Mouse (Mus musculus): ENCODE measurements around the gene Crebrf. TPM values are rescaled to one million over a fixed set of nuclear protein-coding genes. Genes with fewer than 3 reads are reported as not detected.

Gene Crebrf
- polyA plus RNA-seq, 1 experiment, result 2.8 TPM

GRCm38 (mm10) chr17:26717868-26718267 is 2.4 kb downstream of the Crebrf start:
- peaks cover 6% of the 10 kb centered on the region; the same call in 1 of the 2 replicates for H3K4me1 ChIP-seq (ENCODE audit: control insufficient read depth, insufficient read depth, insufficient read length, low read length)
- H3K27ac ChIP-seq (ENCODE audit: insufficient read depth, low read depth, low read length), result no peak overlapping the region
- H3K27me3 ChIP-seq (ENCODE audit: control insufficient read depth, insufficient read depth, low read length), result no peaks in the 10 kb centered on the region
- TF ChIP-seq POLR2A (IDR thresholded peaks at IDR 0.05; ENCODE audit: low read depth, low read length) (no peak), CTCF (IDR thresholded peaks at IDR 0.05; ENCODE audit: extremely low read depth, insufficient read length, insufficient replicate concordance, low read depth, low read length) (no peak)
- peaks cover 1% of the 10 kb centered on the region; the same call in 1 of the 2 replicates for H3K36me3 ChIP-seq (ENCODE audit: control insufficient read depth, insufficient read depth, low read length)
- WGBS, result 49% methylated on average over 2 of the region's 2 CpGs
- no peak overlapping the region for H3K4me3 ChIP-seq (ENCODE audit: low read depth, low read length)

- H3K27ac ChIP-seq (ENCODE audit: insufficient read depth, low read depth, low read length), result no peak overlapping the region
- H3K4me3 ChIP-seq (ENCODE audit: low read depth, low read length), result no peak overlapping the region
- peaks cover under 1% of the 10 kb centered on the region; the same call in 1 of the 2 replicates for H3K4me1 ChIP-seq (ENCODE audit: control insufficient read depth, insufficient read depth, insufficient read length, low read length)
- H3K36me3 ChIP-seq (ENCODE audit: control insufficient read depth, insufficient read depth, low read length), result peaks cover 1% of the 10 kb centered on the region; the same call in 1 of the 2 replicates
- TF ChIP-seq POLR2A (IDR thresholded peaks at IDR 0.05; ENCODE audit: low read depth, low read length) (no peak), CTCF (IDR thresholded peaks at IDR 0.05; ENCODE audit: extremely low read depth, insufficient read length, insufficient replicate concordance, low read depth, low read length) (no peak)
- no peaks in the 10 kb centered on the region for H3K27me3 ChIP-seq (ENCODE audit: control insufficient read depth, insufficient read depth, low read length)
These were observed 4.0 kb downstream of the Crebrf start for GRCm38 (mm10) chr17:26719405-26719804.

- Histone ChIP-seq H3K36me3 (ENCODE audit: control insufficient read depth, insufficient read depth, low read length) (peaks cover 1% of the 10 kb centered on the region; the same call in 1 of the 2 replicates), H3K27ac (ENCODE audit: insufficient read depth, low read depth, low read length) (no peak overlapping the region), H3K4me1 (ENCODE audit: control insufficient read depth, insufficient read depth, insufficient read length, low read length) (peaks cover 2% of the 10 kb centered on the region; the same call in 1 of the 2 replicates), H3K4me3 (ENCODE audit: low read depth, low read length) (no peak overlapping the region), H3K27me3 (ENCODE audit: control insufficient read depth, insufficient read depth, low read length) (no peaks in the 10 kb centered on the region)
- TF ChIP-seq CTCF (IDR thresholded peaks at IDR 0.05; ENCODE audit: extremely low read depth, insufficient read length, insufficient replicate concordance, low read depth, low read length), result no peak
- WGBS, result 43% methylated on average over 2 of the region's 2 CpGs
These were observed 6.4 kb downstream of the Crebrf start for GRCm38 (mm10) chr17:26721802-26722201.

GRCm38 (mm10) chr17:26724790-26725189 is 9.3 kb downstream of the Crebrf start:
- Histone ChIP-seq H3K4me1 (ENCODE audit: control insufficient read depth, insufficient read depth, insufficient read length, low read length) (peaks cover 2% of the 10 kb centered on the region; the same call in 1 of the 2 replicates), H3K27me3 (ENCODE audit: control insufficient read depth, insufficient read depth, low read length) (no peaks in the 10 kb centered on the region), H3K36me3 (ENCODE audit: control insufficient read depth, insufficient read depth, low read length) (peaks cover 1% of the 10 kb centered on the region; the same call in 1 of the 2 replicates), H3K27ac (ENCODE audit: insufficient read depth, low read depth, low read length) (no peak overlapping the region), H3K4me3 (ENCODE audit: low read depth, low read length) (no peak overlapping the region)
- TF ChIP-seq POLR2A (IDR thresholded peaks at IDR 0.05; ENCODE audit: low read depth, low read length) (no peak), CTCF (IDR thresholded peaks at IDR 0.05; ENCODE audit: extremely low read depth, insufficient read length, insufficient replicate concordance, low read depth, low read length) (no peak)
- 26% methylated on average over 1 of the region's 1 CpGs for WGBS

- peaks cover 2% of the 10 kb centered on the region; the same call in 1 of the 2 replicates for H3K4me1 ChIP-seq (ENCODE audit: control insufficient read depth, insufficient read depth, insufficient read length, low read length)
- TF ChIP-seq CTCF (IDR thresholded peaks at IDR 0.05; ENCODE audit: extremely low read depth, insufficient read length, insufficient replicate concordance, low read depth, low read length) (no peak), POLR2A (IDR thresholded peaks at IDR 0.05; ENCODE audit: low read depth, low read length) (no peak)
- H3K27me3 ChIP-seq (ENCODE audit: control insufficient read depth, insufficient read depth, low read length), result no peaks in the 10 kb centered on the region
- H3K4me3 ChIP-seq (ENCODE audit: low read depth, low read length), result no peak overlapping the region
- no peaks in the 10 kb centered on the region for H3K36me3 ChIP-seq (ENCODE audit: control insufficient read depth, insufficient read depth, low read length)
- H3K27ac ChIP-seq (ENCODE audit: insufficient read depth, low read depth, low read length), result no peak overlapping the region
- 95% methylated on average over 1 of the region's 1 CpGs for WGBS
These were observed 11.2 kb downstream of the Crebrf start for GRCm38 (mm10) chr17:26726674-26727073.

GRCm38 (mm10) chr17:26727110-26727755 is 11.8 kb downstream of the Crebrf start:
- TF ChIP-seq CTCF (IDR thresholded peaks at IDR 0.05; ENCODE audit: extremely low read depth, insufficient read length, insufficient replicate concordance, low read depth, low read length), result no peak
- TF ChIP-seq POLR2A (IDR thresholded peaks at IDR 0.05; ENCODE audit: low read depth, low read length), result no peak
- no peaks in the 10 kb centered on the region for H3K27me3 ChIP-seq (ENCODE audit: control insufficient read depth, insufficient read depth, low read length)
- H3K36me3 ChIP-seq (ENCODE audit: control insufficient read depth, insufficient read depth, low read length), result no peaks in the 10 kb centered on the region
- no peak overlapping the region for H3K4me3 ChIP-seq (ENCODE audit: low read depth, low read length)
- no peak overlapping the region for H3K27ac ChIP-seq (ENCODE audit: insufficient read depth, low read depth, low read length)
- WGBS, result 52% methylated on average over 3 of the region's 3 CpGs
- peaks cover 2% of the 10 kb centered on the region; the same call in 1 of the 2 replicates for H3K4me1 ChIP-seq (ENCODE audit: control insufficient read depth, insufficient read depth, insufficient read length, low read length)

GRCm38 (mm10) chr17:26742581-26742980 is 27.1 kb downstream of the Crebrf start:
- Histone ChIP-seq H3K27me3 (ENCODE audit: control insufficient read depth, insufficient read depth, low read length) (no peaks in the 10 kb centered on the region), H3K36me3 (ENCODE audit: control insufficient read depth, insufficient read depth, low read length) (peaks cover 20% of the 10 kb centered on the region), H3K4me1 (ENCODE audit: control insufficient read depth, insufficient read depth, insufficient read length, low read length) (no peaks in the 10 kb centered on the region), H3K27ac (ENCODE audit: insufficient read depth, low read depth, low read length) (no peak overlapping the region), H3K4me3 (ENCODE audit: low read depth, low read length) (no peak overlapping the region)
- WGBS, result 78% methylated on average over 4 of the region's 4 CpGs
- TF ChIP-seq CTCF (IDR thresholded peaks at IDR 0.05; ENCODE audit: extremely low read depth, insufficient read length, insufficient replicate concordance, low read depth, low read length) (no peak), POLR2A (IDR thresholded peaks at IDR 0.05; ENCODE audit: low read depth, low read length) (no peak)

Data from small intestine, adult 2 months (tissue).